Mouse (Mus musculus): ENCODE measurements at regions not wholly inside any gene's neighbourhood (a gene's known extent, or its start where the extent isn't known, plus 50 kb on each side); places are given as distances from the start of the nearest gene placed in this dataset.

GRCm38 (mm10) chr5:28884746-28885365 lies 310.9 kb upstream of the Rnf32 start:
- Histone ChIP-seq H3K36me3 (replicated peaks; ENCODE audit: control insufficient read depth, insufficient read depth, low read length) (no peaks in the 10 kb centered on the region), H3K4me3 (ENCODE audit: low read depth, low read length) (no peak overlapping the region), H3K4me1 (ENCODE audit: control insufficient read depth, insufficient read depth) (no peaks in the 10 kb centered on the region), H3K27ac (ENCODE audit: low read depth) (no peak overlapping the region), H3K27me3 (ENCODE audit: control insufficient read depth, insufficient read depth, low read length) (no peaks in the 10 kb centered on the region), H3K9ac (replicated peaks; ENCODE audit: low read depth, low read length) (no peak overlapping the region), H3K4me2 (ENCODE audit: low read depth, low read length) (no peak overlapping the region), H3K9me3 (replicated peaks; ENCODE audit: control insufficient read depth, low read length) (no peaks in the 10 kb centered on the region)
- DNase-seq (ENCODE audit: low spot score) (no peak), ATAC-seq (ENCODE audit: insufficient read depth, low read depth) (peak; percentile 64)
- TF ChIP-seq EP300 (IDR thresholded peaks at IDR 0.05; ENCODE audit: low read depth) (no peak), CTCF (IDR thresholded peaks at IDR 0.05; ENCODE audit: low read depth) (no peak)
- 66% methylated on average over 5 of the region's 5 CpGs for WGBS

DNA sequence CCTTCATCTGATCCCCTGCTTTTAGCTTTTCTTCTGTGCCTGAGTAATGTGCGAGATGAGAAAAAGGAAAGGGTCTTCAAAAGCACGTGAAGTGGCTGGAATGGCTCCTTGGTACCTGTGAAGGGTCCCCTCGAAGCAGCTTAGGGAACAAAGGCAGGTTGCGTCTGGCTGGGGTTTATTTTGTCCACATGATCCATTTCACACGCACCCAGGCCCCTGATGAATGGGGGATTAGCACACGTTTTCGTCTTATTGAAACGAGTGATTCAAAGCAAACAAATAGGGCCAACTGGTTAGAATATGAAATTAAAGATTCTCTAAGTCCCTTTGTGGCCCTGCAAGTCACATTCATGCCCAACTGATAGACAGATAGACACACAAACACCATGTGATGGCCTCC lies 319.6 kb upstream of the Rnf32 start:
- Histone ChIP-seq H3K27me3 (ENCODE audit: control insufficient read depth, insufficient read depth, low read length) (no peaks in the 10 kb centered on the region), H3K9me3 (replicated peaks; ENCODE audit: control insufficient read depth, low read length) (no peaks in the 10 kb centered on the region), H3K9ac (replicated peaks; ENCODE audit: low read depth, low read length) (no peak overlapping the region), H3K27ac (ENCODE audit: low read depth) (no peak overlapping the region), H3K4me2 (ENCODE audit: low read depth, low read length) (no peak overlapping the region), H3K4me3 (ENCODE audit: low read depth, low read length) (no peak overlapping the region), H3K36me3 (replicated peaks; ENCODE audit: control insufficient read depth, insufficient read depth, low read length) (no peaks in the 10 kb centered on the region), H3K4me1 (ENCODE audit: control insufficient read depth, insufficient read depth) (no peaks in the 10 kb centered on the region)
- WGBS, result 73% methylated on average over 8 of the region's 8 CpGs
- DNase-seq (ENCODE audit: low spot score), result no peak
- ATAC-seq (ENCODE audit: insufficient read depth, low read depth), result no peak
- TF ChIP-seq CTCF (IDR thresholded peaks at IDR 0.05; ENCODE audit: low read depth) (no peak), EP300 (IDR thresholded peaks at IDR 0.05; ENCODE audit: low read depth) (no peak)

- DNase-seq (ENCODE audit: low spot score) (no peak), ATAC-seq (ENCODE audit: insufficient read depth, low read depth) (no peak)
- Histone ChIP-seq H3K27me3 (ENCODE audit: control insufficient read depth, insufficient read depth, low read length) (no peaks in the 10 kb centered on the region), H3K36me3 (replicated peaks; ENCODE audit: control insufficient read depth, insufficient read depth, low read length) (no peaks in the 10 kb centered on the region), H3K9me3 (replicated peaks; ENCODE audit: control insufficient read depth, low read length) (no peaks in the 10 kb centered on the region), H3K4me1 (ENCODE audit: control insufficient read depth, insufficient read depth) (no peaks in the 10 kb centered on the region), H3K4me2 (ENCODE audit: low read depth, low read length) (no peak overlapping the region), H3K9ac (replicated peaks; ENCODE audit: low read depth, low read length) (no peak overlapping the region), H3K4me3 (ENCODE audit: low read depth, low read length) (no peak overlapping the region), H3K27ac (ENCODE audit: low read depth) (no peak overlapping the region)
- no peak for TF ChIP-seq CTCF (IDR thresholded peaks at IDR 0.05; ENCODE audit: low read depth)
- TF ChIP-seq EP300 (IDR thresholded peaks at IDR 0.05; ENCODE audit: low read depth), result no peak
- 72% methylated on average over 3 of the region's 3 CpGs for WGBS
These were observed 322.1 kb upstream of the Rnf32 start for GRCm38 (mm10) chr5:28873600-28874265.

DNA sequence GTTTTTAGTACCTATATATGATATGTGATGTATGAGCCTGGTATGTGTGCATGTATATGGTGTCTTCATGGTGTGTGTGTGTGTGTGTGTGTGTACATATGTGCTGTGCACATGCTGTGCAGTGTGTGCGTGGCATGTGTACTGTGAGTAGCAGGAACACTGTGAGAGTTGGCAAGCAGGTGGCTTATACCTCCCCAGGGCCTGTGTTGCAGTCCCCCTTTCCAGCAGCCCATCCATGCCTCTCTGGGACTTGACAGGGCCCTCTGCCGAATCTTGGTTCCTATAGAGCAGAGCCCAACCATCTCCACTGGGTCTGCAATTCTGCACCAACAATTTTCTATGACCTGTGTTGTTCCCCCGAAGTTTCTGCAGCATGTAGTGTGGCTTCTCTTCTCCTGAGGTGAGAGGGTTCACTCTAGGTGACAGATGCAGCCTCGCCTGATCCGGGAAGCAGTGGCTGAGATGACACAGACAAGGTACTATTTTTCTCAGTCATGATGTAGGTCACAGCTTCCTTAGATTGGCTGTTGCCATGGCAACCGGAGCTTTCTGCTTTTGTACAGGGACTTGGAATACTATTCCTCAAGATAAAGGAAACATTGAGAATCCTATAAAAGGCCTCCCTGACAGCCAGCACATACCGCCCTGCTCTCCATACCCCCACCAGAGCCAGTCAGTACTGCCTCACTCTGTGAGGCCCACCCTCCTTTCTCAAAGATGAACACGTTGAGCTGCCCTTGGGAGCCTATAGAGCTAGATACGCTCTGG lies 336.0 kb upstream of the Rnf32 start:
- no peaks in the 10 kb centered on the region for H3K27me3 ChIP-seq (ENCODE audit: control insufficient read depth, insufficient read depth, low read length)
- H3K36me3 ChIP-seq (replicated peaks; ENCODE audit: control insufficient read depth, insufficient read depth, low read length), result no peaks in the 10 kb centered on the region
- H3K27ac ChIP-seq (ENCODE audit: low read depth), result no peak overlapping the region
- DNase-seq (ENCODE audit: low spot score) (no peak), ATAC-seq (ENCODE audit: insufficient read depth, low read depth) (no peak)
- H3K9me3 ChIP-seq (replicated peaks; ENCODE audit: control insufficient read depth, low read length), result no peaks in the 10 kb centered on the region
- H3K4me3 ChIP-seq (ENCODE audit: low read depth, low read length), result no peak overlapping the region
- no peaks in the 10 kb centered on the region for H3K4me1 ChIP-seq (ENCODE audit: control insufficient read depth, insufficient read depth)
- 62% methylated on average over 9 of the region's 9 CpGs for WGBS
- H3K4me2 ChIP-seq (ENCODE audit: low read depth, low read length), result no peak overlapping the region
- no peak overlapping the region for H3K9ac ChIP-seq (replicated peaks; ENCODE audit: low read depth, low read length)
- TF ChIP-seq CTCF (IDR thresholded peaks at IDR 0.05; ENCODE audit: low read depth), result no peak
- TF ChIP-seq EP300 (IDR thresholded peaks at IDR 0.05; ENCODE audit: low read depth), result no peak

DNA sequence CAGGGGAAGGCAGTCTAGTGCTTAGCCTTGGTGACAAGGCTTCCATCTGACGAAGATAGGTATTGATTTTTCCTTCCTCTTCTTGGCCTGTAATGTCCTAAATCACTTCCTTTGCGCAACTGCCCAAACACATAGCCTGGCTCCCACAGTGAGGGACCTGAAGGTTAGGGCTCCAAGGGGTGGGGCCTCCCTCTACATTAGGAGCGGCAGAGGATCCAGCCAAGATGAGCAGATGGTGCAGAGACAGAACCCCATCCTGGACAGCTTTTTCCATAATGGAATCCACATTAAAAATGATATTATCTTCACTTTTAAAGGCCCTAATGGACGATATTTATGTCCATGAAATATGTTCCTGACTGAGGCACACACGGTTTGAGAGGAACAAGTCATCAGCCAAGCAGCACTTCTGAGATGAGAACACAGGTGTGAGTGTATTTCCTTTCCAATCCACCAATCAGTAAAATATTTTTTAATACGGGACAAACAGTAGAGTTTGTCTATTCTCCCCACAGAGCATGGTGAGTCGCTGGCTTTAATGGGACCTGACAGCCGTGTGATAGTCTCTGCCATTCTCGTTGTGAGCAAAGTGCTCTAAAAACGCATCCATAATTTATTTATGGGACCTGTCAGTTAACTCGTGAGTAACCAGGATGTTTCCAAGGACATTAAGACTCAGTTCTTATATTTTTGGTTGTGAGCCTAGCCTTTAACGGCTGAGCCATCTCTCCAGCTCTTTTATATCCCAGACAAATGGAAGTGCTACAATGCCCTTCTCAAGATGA lies 357.5 kb upstream of the Rnf32 start:
- DNase-seq (ENCODE audit: low spot score) (no peak), ATAC-seq (ENCODE audit: insufficient read depth, low read depth) (no peak)
- Histone ChIP-seq H3K36me3 (replicated peaks; ENCODE audit: control insufficient read depth, insufficient read depth, low read length) (no peaks in the 10 kb centered on the region), H3K4me1 (ENCODE audit: control insufficient read depth, insufficient read depth) (no peaks in the 10 kb centered on the region), H3K9me3 (replicated peaks; ENCODE audit: control insufficient read depth, low read length) (no peaks in the 10 kb centered on the region), H3K9ac (replicated peaks; ENCODE audit: low read depth, low read length) (no peak overlapping the region), H3K27ac (ENCODE audit: low read depth) (no peak overlapping the region), H3K4me3 (ENCODE audit: low read depth, low read length) (no peak overlapping the region), H3K27me3 (ENCODE audit: control insufficient read depth, insufficient read depth, low read length) (no peaks in the 10 kb centered on the region), H3K4me2 (ENCODE audit: low read depth, low read length) (no peak overlapping the region)
- no peak for TF ChIP-seq CTCF (IDR thresholded peaks at IDR 0.05; ENCODE audit: low read depth)
- TF ChIP-seq EP300 (IDR thresholded peaks at IDR 0.05; ENCODE audit: low read depth), result no peak
- WGBS, result 70% methylated on average over 12 of the region's 12 CpGs

Data from heart, postnatal 0 days (tissue).